Mouse (Mus musculus): Measurements from ENCODE around the gene Ikbke. TPM values are rescaled to one million over a fixed set of nuclear protein-coding genes. Genes with fewer than 3 reads are reported as not detected.

Gene Ikbke
- polyA plus RNA-seq, 1 experiment from 2014 or later, result 0.92 TPM

- WGBS, result 28% methylated on average over 12 of the region's 12 CpGs
- Histone ChIP-seq H3K36me3 (replicated peaks) (no peaks in the 10 kb centered on the region), H3K4me2 (no peak overlapping the region), H3K9ac (no peak overlapping the region), H3K4me3 (no peak overlapping the region), H3K27ac (no peak overlapping the region), H3K9me3 (no peaks in the 10 kb centered on the region), H3K27me3 (replicated peaks) (no peaks in the 10 kb centered on the region), H3K4me1 (no peaks in the 10 kb centered on the region)
- 0 out of 2 replicates have a peak, but pooled peaks have one; percentile 27 for ATAC-seq (replicated peaks)
Observed at GRCm38 (mm10) chr1:131224848-131225471, 54.4 kb downstream of the Ikbke start.

GRCm38 (mm10) chr1:131223345-131223744 is 56.1 kb downstream of the Ikbke start:
- H3K27ac ChIP-seq, result no peak overlapping the region
- H3K4me1 ChIP-seq, result no peaks in the 10 kb centered on the region
- no peak for ATAC-seq (replicated peaks)
- H3K9ac ChIP-seq, result no peak overlapping the region
- H3K4me2 ChIP-seq, result no peak overlapping the region
- 90% methylated on average over 2 of the region's 2 CpGs for WGBS
- H3K4me3 ChIP-seq, result no peak overlapping the region
- no peaks in the 10 kb centered on the region for H3K36me3 ChIP-seq (replicated peaks)
- H3K9me3 ChIP-seq, result no peaks in the 10 kb centered on the region
- no peaks in the 10 kb centered on the region for H3K27me3 ChIP-seq (replicated peaks)

GRCm38 (mm10) chr1:131221822-131222590 is 57.4 kb downstream of the Ikbke start:
- 88% methylated on average over 13 of the region's 13 CpGs for WGBS

GRCm38 (mm10) chr1:131218933-131219332 is 60.5 kb downstream of the Ikbke start:
- Histone ChIP-seq H3K9me3 (no peaks in the 10 kb centered on the region), H3K4me2 (no peak overlapping the region), H3K4me1 (no peaks in the 10 kb centered on the region), H3K9ac (no peak overlapping the region), H3K27ac (no peak overlapping the region), H3K36me3 (replicated peaks) (no peaks in the 10 kb centered on the region), H3K4me3 (no peak overlapping the region), H3K27me3 (replicated peaks) (no peaks in the 10 kb centered on the region)
- no peak for ATAC-seq (replicated peaks)
- WGBS, result 86% methylated on average over 11 of the region's 11 CpGs

More at GRCm38 (mm10) chr1:131221822-131222590, 57.4 kb downstream of the Ikbke start:
- Histone ChIP-seq H3K27ac (no peak overlapping the region), H3K27me3 (replicated peaks) (no peaks in the 10 kb centered on the region), H3K4me1 (no peaks in the 10 kb centered on the region), H3K9me3 (no peaks in the 10 kb centered on the region), H3K4me3 (no peak overlapping the region), H3K36me3 (replicated peaks) (no peaks in the 10 kb centered on the region), H3K9ac (no peak overlapping the region), H3K4me2 (no peak overlapping the region)
- no peak for ATAC-seq (replicated peaks)

GRCm38 (mm10) chr1:131213361-131213760 is 66.0 kb downstream of the Ikbke start:
- WGBS, result 78% methylated on average over 6 of the region's 6 CpGs
- no peak overlapping the region for H3K27ac ChIP-seq
- H3K4me2 ChIP-seq, result no peak overlapping the region
- H3K9ac ChIP-seq, result no peak overlapping the region
- ATAC-seq (replicated peaks), result no peak
- no peak overlapping the region for H3K4me3 ChIP-seq
- H3K9me3 ChIP-seq, result no peaks in the 10 kb centered on the region
- no peaks in the 10 kb centered on the region for H3K27me3 ChIP-seq (replicated peaks)
- 0 out of 2 replicates have a peak, but pooled peaks cover 3% of the 10 kb centered on the region for H3K4me1 ChIP-seq
- H3K36me3 ChIP-seq (replicated peaks), result no peaks in the 10 kb centered on the region

GRCm38 (mm10) chr1:131212956-131213355 is 66.5 kb downstream of the Ikbke start:
- Histone ChIP-seq H3K4me1 (0 out of 2 replicates have a peak, but pooled peaks cover 3% of the 10 kb centered on the region), H3K27me3 (replicated peaks) (no peaks in the 10 kb centered on the region), H3K4me3 (no peak overlapping the region), H3K4me2 (no peak overlapping the region), H3K36me3 (replicated peaks) (no peaks in the 10 kb centered on the region), H3K9me3 (no peaks in the 10 kb centered on the region), H3K9ac (no peak overlapping the region), H3K27ac (no peak overlapping the region)
- no peak for ATAC-seq (replicated peaks)
- WGBS, result 82% methylated on average over 5 of the region's 5 CpGs

GRCm38 (mm10) chr1:131211655-131212054 is 67.8 kb downstream of the Ikbke start:
- no peak for ATAC-seq (replicated peaks)
- WGBS, result 85% methylated on average over 1 of the region's 1 CpGs

GRCm38 (mm10) chr1:131209971-131210426 is 69.4 kb downstream of the Ikbke start:
- Histone ChIP-seq H3K27ac (no peak overlapping the region), H3K4me1 (0 out of 2 replicates have a peak, but pooled peaks cover 3% of the 10 kb centered on the region), H3K9me3 (no peaks in the 10 kb centered on the region), H3K4me3 (no peak overlapping the region), H3K9ac (no peak overlapping the region), H3K27me3 (replicated peaks) (no peaks in the 10 kb centered on the region), H3K36me3 (replicated peaks) (no peaks in the 10 kb centered on the region), H3K4me2 (no peak overlapping the region)
- WGBS, result 59% methylated on average over 8 of the region's 8 CpGs
- 0 out of 2 replicates have a peak, but pooled peaks have one; percentile 39 for ATAC-seq (replicated peaks)

More at GRCm38 (mm10) chr1:131211655-131212054, 67.8 kb downstream of the Ikbke start:
- no peaks in the 10 kb centered on the region for H3K27me3 ChIP-seq (replicated peaks)
- no peak overlapping the region for H3K9ac ChIP-seq
- no peak overlapping the region for H3K4me2 ChIP-seq
- no peaks in the 10 kb centered on the region for H3K36me3 ChIP-seq (replicated peaks)
- H3K4me3 ChIP-seq, result no peak overlapping the region
- no peak overlapping the region for H3K27ac ChIP-seq
- H3K4me1 ChIP-seq, result 0 out of 2 replicates have a peak, but pooled peaks cover 3% of the 10 kb centered on the region
- no peaks in the 10 kb centered on the region for H3K9me3 ChIP-seq

- no peak overlapping the region for H3K4me2 ChIP-seq
- ATAC-seq (replicated peaks), result no peak
- peak overlapping the region; percentile 39; the same call in 1 of the 2 replicates for H3K27ac ChIP-seq
- 0 out of 2 replicates have a peak, but pooled peaks cover 3% of the 10 kb centered on the region for H3K4me1 ChIP-seq
- H3K9ac ChIP-seq, result no peak overlapping the region
- H3K27me3 ChIP-seq (replicated peaks), result no peaks in the 10 kb centered on the region
- 61% methylated on average over 6 of the region's 6 CpGs for WGBS
- H3K4me3 ChIP-seq, result no peak overlapping the region
- H3K9me3 ChIP-seq, result no peaks in the 10 kb centered on the region
- H3K36me3 ChIP-seq (replicated peaks), result no peaks in the 10 kb centered on the region
Observed at GRCm38 (mm10) chr1:131208800-131209199, 70.6 kb downstream of the Ikbke start.

- ATAC-seq (replicated peaks), result no peak
- H3K9me3 ChIP-seq, result no peaks in the 10 kb centered on the region
- 91% methylated on average over 5 of the region's 5 CpGs for WGBS
- no peak overlapping the region for H3K9ac ChIP-seq
- 0 out of 2 replicates have a peak, but pooled peaks cover 3% of the 10 kb centered on the region for H3K4me1 ChIP-seq
- no peaks in the 10 kb centered on the region for H3K36me3 ChIP-seq (replicated peaks)
- H3K27ac ChIP-seq, result no peak overlapping the region
- no peak overlapping the region for H3K4me2 ChIP-seq
- H3K4me3 ChIP-seq, result no peak overlapping the region
- no peaks in the 10 kb centered on the region for H3K27me3 ChIP-seq (replicated peaks)
Observed at GRCm38 (mm10) chr1:131208081-131208480, 71.3 kb downstream of the Ikbke start.

- no peaks in the 10 kb centered on the region for H3K27me3 ChIP-seq (replicated peaks)
- 5% methylated on average over 5 of the region's 5 CpGs for WGBS
- peak; percentile 59 for ATAC-seq (replicated peaks)
- no peak overlapping the region for H3K4me2 ChIP-seq
- H3K4me3 ChIP-seq, result no peak overlapping the region
- no peak overlapping the region for H3K9ac ChIP-seq
- 0 out of 2 replicates have a peak, but pooled peaks cover 3% of the 10 kb centered on the region for H3K4me1 ChIP-seq
- H3K36me3 ChIP-seq (replicated peaks), result no peaks in the 10 kb centered on the region
- no peak overlapping the region for H3K27ac ChIP-seq
- H3K9me3 ChIP-seq, result no peaks in the 10 kb centered on the region
Observed at GRCm38 (mm10) chr1:131207531-131207930, 71.9 kb downstream of the Ikbke start.

- no peak for ATAC-seq (replicated peaks)
- H3K9ac ChIP-seq, result no peak overlapping the region
- H3K9me3 ChIP-seq, result no peaks in the 10 kb centered on the region
- no peaks in the 10 kb centered on the region for H3K27me3 ChIP-seq (replicated peaks)
- no peak overlapping the region for H3K4me2 ChIP-seq
- H3K4me3 ChIP-seq, result no peak overlapping the region
- H3K4me1 ChIP-seq, result 0 out of 2 replicates have a peak, but pooled peaks cover 3% of the 10 kb centered on the region
- WGBS, result 87% methylated on average over 5 of the region's 5 CpGs
- no peaks in the 10 kb centered on the region for H3K36me3 ChIP-seq (replicated peaks)
- no peak overlapping the region for H3K27ac ChIP-seq
Observed at GRCm38 (mm10) chr1:131206342-131206741, 73.1 kb downstream of the Ikbke start.

Measured in midbrain, embryonic 15.5 days (tissue).